Mouse (Mus musculus) erythroid progenitor cell, adult 5-6 weeks (primary cell): Measurements from ENCODE around the gene Trmt44. TPM values are rescaled to one million over a fixed set of nuclear protein-coding genes. Genes with fewer than 3 reads are reported as not detected.

ENCODE experiments used
- ATAC-seq: replicated peaks from 2 replicates; pipeline ENCODE4 v1.8.0; 2016; ENCODE audit warnings: moderate number of reproducible peaks, mild to moderate bottlenecking, moderate TSS enrichment, inconsistent platforms; ENCODE audit not compliant: poor library complexity, low FRiP score, severe bottlenecking
- total RNA-seq, 2 experiments: library from RNA; stranded (forward) in 1 of 2; stranded (reverse) in 1 of 2; fragments of 150-400 nt in 1 of 2; fragments of 186-747, 209-891 nt in 1 of 2; gene quantifications; 2 replicates each; pipeline versions ENCODE4 v1.2.3 to v1.2.4; 2015 to 2017; ENCODE audit warnings: low replicate concordance in 2 of 2

The Trmt44 gene
- total RNA-seq (2015; ENCODE audit: low replicate concordance): 5.0 and 6.5 TPM in 2 replicates
- 1.4 and 4.1 TPM in 2 replicates for total RNA-seq (2017; ENCODE audit: low replicate concordance)

GRCm38 (mm10) chr5:35574653-35575599 lies at the start of gene Trmt44:
Gene Trmt44, minus strand, starts transcription at chr5:35575070.
- ATAC-seq: peak; percentile 98

DNA sequence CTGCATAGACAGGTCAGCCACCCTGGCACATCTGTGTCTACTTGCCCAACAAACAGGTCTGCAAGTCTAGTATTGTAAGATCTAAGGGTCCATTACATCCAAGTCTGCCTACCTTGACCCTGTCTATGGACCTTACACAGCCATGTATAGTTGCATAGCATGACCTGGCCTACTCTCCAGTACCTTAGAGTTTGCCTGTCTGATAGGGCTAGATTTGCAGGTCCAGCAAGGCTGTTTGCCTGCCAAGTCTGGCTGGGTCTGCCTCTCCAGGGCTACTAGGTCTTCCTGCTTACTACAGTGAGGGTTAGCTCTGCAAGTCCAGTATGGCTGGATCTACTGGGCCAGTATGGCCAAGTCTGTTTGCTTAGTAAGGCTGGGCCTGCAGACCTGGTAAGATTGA lies 49.0 kb upstream of the Trmt44 start:
- no peak for ATAC-seq

- ATAC-seq: no peak
Observed at GRCm38 (mm10) chr5:35621114-35621513, 46.2 kb upstream of the Trmt44 start.

- ATAC-seq: no peak
Observed at GRCm38 (mm10) chr5:35616943-35617342, 42.1 kb upstream of the Trmt44 start.

GRCm38 (mm10) chr5:35612722-35613121 lies 37.9 kb upstream of the Trmt44 start:
- no peak for ATAC-seq

- ATAC-seq: no peak
Observed at GRCm38 (mm10) chr5:35611900-35612299, 37.0 kb upstream of the Trmt44 start.

DNA sequence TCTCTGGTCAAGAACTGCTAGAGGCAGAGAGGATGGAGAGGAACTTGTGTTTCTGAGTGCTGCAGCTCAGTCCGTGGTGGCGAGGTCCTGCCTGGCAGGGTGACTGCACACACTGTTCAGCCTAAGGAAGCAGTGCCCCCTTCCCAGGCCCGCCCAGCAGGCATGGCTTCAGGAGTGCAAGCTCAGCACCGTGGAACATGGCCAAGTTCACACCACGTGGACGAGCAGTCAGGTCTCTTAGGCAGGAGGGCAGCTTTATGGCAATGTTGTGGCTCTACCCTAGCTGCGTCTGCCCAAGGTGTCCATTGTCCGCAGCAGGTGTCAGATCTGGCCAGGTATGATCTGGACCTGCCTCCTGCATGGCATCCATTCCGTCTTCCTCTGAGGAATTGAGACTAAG lies 36.3 kb upstream of the Trmt44 start:
- no peak for ATAC-seq

GRCm38 (mm10) chr5:35610381-35610780 lies 35.5 kb upstream of the Trmt44 start:
- no peak for ATAC-seq

GRCm38 (mm10) chr5:35609971-35610370 lies 35.1 kb upstream of the Trmt44 start:
- no peak for ATAC-seq

- no peak for ATAC-seq
Observed at GRCm38 (mm10) chr5:35609381-35609780, 34.5 kb upstream of the Trmt44 start.

- no peak for ATAC-seq
Observed at GRCm38 (mm10) chr5:35608559-35608958, 33.7 kb upstream of the Trmt44 start.

- ATAC-seq: no peak
Observed at GRCm38 (mm10) chr5:35607784-35608183, 32.9 kb upstream of the Trmt44 start.

DNA sequence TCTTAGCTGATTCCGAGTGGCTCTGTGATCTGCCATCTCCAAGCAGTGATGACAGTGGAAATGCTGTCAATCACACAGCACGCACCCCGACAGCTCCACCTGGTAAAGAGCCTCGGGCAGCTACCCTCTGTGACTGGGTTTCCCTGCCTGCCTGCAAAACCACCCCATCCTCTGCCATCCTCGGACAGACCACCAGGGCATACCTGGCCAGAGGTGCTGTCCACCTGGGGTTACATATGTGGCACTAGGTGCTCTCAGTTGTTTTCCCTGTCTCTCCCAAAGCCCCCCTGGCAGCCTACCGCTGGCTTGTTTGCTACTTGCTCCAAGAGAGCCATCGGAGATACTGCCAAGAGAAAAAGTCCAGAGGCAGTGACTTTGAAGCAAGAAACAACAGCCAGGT lies 31.9 kb upstream of the Trmt44 start:
- ATAC-seq: no peak

DNA sequence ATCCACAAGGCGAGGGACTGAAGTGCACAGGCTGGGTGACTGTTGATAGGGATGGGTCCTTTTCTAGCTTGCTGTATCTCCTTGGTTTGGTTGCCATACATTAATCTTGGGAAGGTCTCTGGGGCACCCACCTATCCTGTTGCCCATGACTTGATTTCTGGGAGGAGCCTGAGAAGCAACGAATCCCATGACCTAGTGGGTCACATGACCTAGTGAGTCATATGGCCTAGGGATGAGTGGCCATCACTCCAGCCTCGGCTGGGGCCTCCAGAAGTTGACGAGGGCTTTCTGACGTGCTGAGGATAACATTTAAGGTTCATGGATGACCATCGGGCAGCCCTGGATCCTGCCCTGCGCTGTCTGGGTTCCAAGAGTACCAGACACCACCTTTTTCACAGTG lies 30.5 kb upstream of the Trmt44 start:
- ATAC-seq: no peak

- no peak for ATAC-seq
Observed at GRCm38 (mm10) chr5:35601526-35601925, 26.7 kb upstream of the Trmt44 start.

DNA sequence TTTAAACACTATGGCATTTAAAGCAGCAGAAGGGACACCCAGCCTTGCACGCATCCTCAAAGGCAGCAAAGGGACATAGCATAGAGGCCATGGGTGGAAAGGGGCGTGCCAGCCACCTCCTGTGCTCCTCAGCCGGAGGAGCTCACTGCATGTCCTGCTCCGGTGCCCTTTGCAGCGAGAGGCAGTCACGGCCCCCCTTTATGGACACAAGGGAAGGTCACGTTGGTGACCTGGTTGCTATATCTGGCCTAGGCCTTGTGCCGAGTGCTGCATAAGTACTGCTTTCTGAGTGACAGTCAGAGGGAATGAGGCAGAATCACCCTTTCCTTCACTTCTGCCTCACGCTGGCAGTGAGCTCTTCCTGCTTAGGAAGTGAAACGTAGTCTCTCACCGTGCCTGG lies 25.4 kb upstream of the Trmt44 start:
- no peak for ATAC-seq

DNA sequence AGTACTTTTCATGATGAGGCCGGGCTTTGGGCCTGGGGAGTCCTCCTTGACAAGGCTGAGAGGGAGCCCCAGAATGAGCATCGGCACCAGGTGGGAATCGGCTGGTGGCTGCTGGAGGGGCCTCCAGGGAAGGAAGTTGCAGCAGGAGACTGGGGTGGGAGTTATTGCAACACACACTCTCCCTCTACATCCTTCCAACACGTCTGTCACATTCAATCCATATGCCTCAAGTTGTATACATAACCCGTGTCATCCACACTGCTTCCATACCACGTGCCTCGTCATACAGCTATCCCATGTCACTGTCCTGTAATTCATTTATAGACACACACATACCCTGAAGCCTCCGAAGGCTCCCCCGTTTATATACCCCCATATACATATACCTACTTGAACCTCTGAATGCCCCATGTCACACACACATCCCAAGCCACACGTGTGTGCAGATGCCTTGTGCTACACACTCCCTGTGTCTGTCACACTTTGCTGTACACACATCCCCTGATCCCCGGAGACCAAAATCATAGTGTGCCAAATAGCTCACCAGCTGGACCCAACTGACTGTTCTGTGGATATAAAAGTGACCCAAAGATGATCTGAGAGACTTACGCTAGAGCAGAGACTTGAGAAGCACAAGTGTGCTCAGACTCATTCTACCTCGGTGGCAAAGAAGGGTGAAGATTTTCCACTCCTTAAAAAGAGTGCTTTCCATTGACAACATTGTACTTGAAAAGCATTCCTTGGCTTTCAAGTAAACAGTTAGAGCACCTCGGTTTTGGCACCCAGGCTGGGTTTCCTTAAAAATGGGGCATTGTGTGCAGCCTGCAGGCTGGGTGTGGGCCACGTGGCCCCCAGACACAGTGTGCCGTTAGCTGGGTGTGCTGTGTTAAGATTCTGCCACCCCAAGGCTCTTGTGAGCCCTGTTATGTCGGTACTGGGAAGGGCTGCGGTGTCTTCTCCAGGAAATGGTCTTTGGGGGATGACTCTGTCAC lies 21.6 kb upstream of the Trmt44 start:
- ATAC-seq: no peak

GRCm38 (mm10) chr5:35595706-35596105 lies 20.8 kb upstream of the Trmt44 start:
- peak; percentile 66 for ATAC-seq

DNA sequence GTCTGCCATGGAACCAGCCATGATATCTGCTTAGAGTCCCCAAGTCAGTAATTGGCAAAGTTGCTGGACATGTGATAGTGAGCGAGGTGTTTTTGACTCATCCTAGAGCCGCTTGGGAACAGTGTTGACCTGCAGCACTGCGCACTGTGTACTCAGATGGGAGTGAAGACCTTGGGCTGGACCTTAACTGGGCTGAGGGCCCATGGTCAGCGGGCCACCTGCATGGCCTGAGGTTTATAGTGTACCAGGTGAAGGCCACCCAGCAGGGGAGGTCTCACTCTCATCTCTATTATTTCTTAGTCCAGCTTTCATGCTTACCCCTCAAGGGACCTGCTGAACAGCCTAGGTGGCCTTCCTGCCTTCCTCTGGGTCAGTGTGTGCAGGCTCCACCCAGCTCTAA lies 19.9 kb upstream of the Trmt44 start:
- ATAC-seq: no peak

DNA sequence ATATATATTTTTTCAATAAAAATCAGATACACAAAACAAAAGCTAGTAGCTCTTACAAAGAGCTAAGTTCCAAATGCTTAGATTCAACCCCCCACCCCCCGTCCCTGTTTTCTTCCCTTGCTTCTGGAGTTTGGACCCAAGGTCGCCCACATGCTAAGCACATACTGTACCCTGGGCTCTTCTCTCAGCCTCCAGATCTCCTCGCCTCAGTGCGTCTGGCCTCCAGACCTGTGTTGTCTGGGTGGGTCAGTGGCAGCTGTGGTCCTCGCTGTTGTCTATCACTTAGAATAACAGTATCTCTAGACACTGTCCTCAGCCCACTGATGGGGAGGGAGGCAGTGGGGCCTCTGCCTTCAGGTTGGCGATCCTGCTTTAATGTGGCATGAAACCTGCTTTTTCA lies 18.4 kb upstream of the Trmt44 start:
- ATAC-seq: no peak
